Comparison of ENCODE assay signal across 24 mouse cellular contexts in genomic region chr6:55745859-55746151, GRCm38 (mm10).
DNase-seq lines count a peak whose midpoint lies in the region; ATAC-seq lines count a peak whose summit lies in the region.
"Had no signal": no experiment of that assay in that cellular context is flagged by ENCODE, and none has a peak within 500 bp of the region (broad histone marks: within the 10 kb centered on the region; RNA-seq: fewer than 3 reads in every experiment).

No protein-coding gene starts in this region.

- 36% methylated on average over 2 of the region's 2 CpGs for WGBS in forebrain, embryonic 13.5 days
- WGBS in forebrain, embryonic 11.5 days = 61% methylated on average over 2 of the region's 2 CpGs
- WGBS in forebrain, embryonic 15.5 days = 23% methylated on average over 2 of the region's 2 CpGs
- WGBS in forebrain, embryonic 10.5 days = 87% methylated on average over 2 of the region's 2 CpGs

- no peaks in the 10 kb centered on the region for H3K36me3 ChIP-seq in forebrain, embryonic 13.5 days (ENCODE audit: poor library complexity, severe bottlenecking)
- no peaks in the 10 kb centered on the region for H3K36me3 ChIP-seq in forebrain, embryonic 11.5 days (ENCODE audit: control insufficient read depth, insufficient read depth, low read length)
- no peaks in the 10 kb centered on the region for H3K36me3 ChIP-seq in forebrain, embryonic 15.5 days
- H3K36me3 ChIP-seq in forebrain, embryonic 10.5 days (replicated peaks) = no peaks in the 10 kb centered on the region
- H3K36me3 ChIP-seq: embryonic facial prominence, embryonic 10.5 days; embryonic facial prominence, embryonic 12.5 days; G1E had no signal

- H3K4me1 ChIP-seq in forebrain, embryonic 13.5 days = peaks cover 14% of the 10 kb centered on the region; the same call in 1 of the 2 replicates
- no peaks in the 10 kb centered on the region for H3K4me1 ChIP-seq in forebrain, embryonic 11.5 days (replicated peaks; ENCODE audit: control insufficient read depth, insufficient read depth, low read length)
- peaks cover 9% of the 10 kb centered on the region for H3K4me1 ChIP-seq in forebrain, embryonic 15.5 days
- no peaks in the 10 kb centered on the region for H3K4me1 ChIP-seq in forebrain, embryonic 10.5 days
- H3K4me1 ChIP-seq: embryonic facial prominence, embryonic 10.5 days; embryonic facial prominence, embryonic 12.5 days had no signal

- H3K27ac ChIP-seq in forebrain, embryonic 13.5 days = 0 out of 2 replicates have a peak overlapping the region, but pooled peaks have one; percentile 3
- H3K27ac ChIP-seq in forebrain, embryonic 11.5 days (ENCODE audit: low read depth, low read length) = no peak overlapping the region
- H3K27ac ChIP-seq in forebrain, embryonic 15.5 days (replicated peaks) = 0 out of 2 replicates have a peak overlapping the region, but pooled peaks have one; percentile 1
- H3K27ac ChIP-seq in forebrain, embryonic 10.5 days = no peak overlapping the region
- H3K27ac ChIP-seq: embryonic facial prominence, embryonic 10.5 days; embryonic facial prominence, embryonic 12.5 days had no signal

- ATAC-seq in forebrain, embryonic 13.5 days = peak; percentile 24; the same call in 1 of the 2 replicates
- no peak for ATAC-seq in forebrain, embryonic 11.5 days (replicated peaks; ENCODE audit: low FRiP score)
- ATAC-seq in forebrain, embryonic 15.5 days (replicated peaks) = no peak; the same call in 1 of the 2 replicates
- 0 out of 2 replicates have a peak, but pooled peaks have one; percentile 15 for ATAC-seq in common myeloid progenitor, adult 5-6 weeks (replicated peaks; ENCODE audit: low read depth, poor library complexity, severe bottlenecking)
- ATAC-seq: activated CD4-positive, CD25-positive, alpha-beta regulatory T cell, adult 4 months; CD4-positive, CD25-positive, alpha-beta regulatory T cell, adult 4 months; Patski had no signal

- H3K9me3 ChIP-seq in forebrain, embryonic 13.5 days (replicated peaks) = no peaks in the 10 kb centered on the region
- no peaks in the 10 kb centered on the region for H3K9me3 ChIP-seq in forebrain, embryonic 11.5 days (ENCODE audit: control insufficient read depth, low read length)
- H3K9me3 ChIP-seq in forebrain, embryonic 15.5 days = no peaks in the 10 kb centered on the region
- H3K9me3 ChIP-seq in forebrain, embryonic 10.5 days = no peaks in the 10 kb centered on the region
- H3K9me3 ChIP-seq: embryonic facial prominence, embryonic 10.5 days; embryonic facial prominence, embryonic 12.5 days; G1E had no signal

- H3K27me3 ChIP-seq in forebrain, embryonic 13.5 days = no peaks in the 10 kb centered on the region
- no peaks in the 10 kb centered on the region for H3K27me3 ChIP-seq in forebrain, embryonic 11.5 days (ENCODE audit: control insufficient read depth, insufficient read depth, low read length)
- H3K27me3 ChIP-seq in forebrain, embryonic 15.5 days = no peaks in the 10 kb centered on the region
- H3K27me3 ChIP-seq in forebrain, embryonic 10.5 days (ENCODE audit: poor library complexity, severe bottlenecking) = no peaks in the 10 kb centered on the region
- H3K27me3 ChIP-seq: CH12.LX; embryonic facial prominence, embryonic 12.5 days had no signal

- DNase-seq in forebrain, embryonic 11.5 days (ENCODE audit: low spot score) = no peak
- no peak for DNase-seq in forebrain, embryonic 10.5 days (ENCODE audit: extremely low spot score, low spot score)
- DNase-seq in heart, adult 11 months = peak; percentile 16
- no peak for DNase-seq in heart, adult 9 months (ENCODE audit: low spot score in 2 of 2)
- no peak for DNase-seq in cerebellum, adult 8-10 months
- DNase-seq: adrenal gland, adult 8-10 months; adrenal gland, postnatal 14 days; adrenal gland, postnatal 36 days; B cell, adult 2 months; cerebellum, adult 11-12 months; cerebellum, adult 2 months; cerebellum, adult 9-11 months; cerebellum, postnatal 14 days; cerebellum, postnatal 36 days had no signal

- no peak overlapping the region for H3K9ac ChIP-seq in forebrain, embryonic 13.5 days
- no peak overlapping the region for H3K9ac ChIP-seq in forebrain, embryonic 11.5 days (ENCODE audit: low read length)
- H3K9ac ChIP-seq in forebrain, embryonic 15.5 days (replicated peaks) = no peak overlapping the region
- H3K9ac ChIP-seq: embryonic facial prominence, embryonic 12.5 days had no signal

- no peak overlapping the region for H3K4me2 ChIP-seq in forebrain, embryonic 13.5 days
- no peak overlapping the region for H3K4me2 ChIP-seq in forebrain, embryonic 11.5 days (ENCODE audit: low read depth, low read length, severe bottlenecking)
- H3K4me2 ChIP-seq in forebrain, embryonic 15.5 days (replicated peaks) = no peak overlapping the region
- H3K4me2 ChIP-seq: embryonic facial prominence, embryonic 12.5 days had no signal

- H3K4me3 ChIP-seq in forebrain, embryonic 13.5 days = no peak overlapping the region
- H3K4me3 ChIP-seq in forebrain, embryonic 11.5 days (ENCODE audit: low read depth, low read length) = no peak overlapping the region
- no peak overlapping the region for H3K4me3 ChIP-seq in forebrain, embryonic 15.5 days
- no peak overlapping the region for H3K4me3 ChIP-seq in forebrain, embryonic 10.5 days
- H3K4me3 ChIP-seq: embryonic facial prominence, embryonic 10.5 days; embryonic facial prominence, embryonic 12.5 days had no signal

Comparison
In these comparisons a context has a peak if more than half of its experiments do, and no peak if none do; other contexts are left out.
1. ATAC-seq: peak in forebrain, embryonic 13.5 days (single experiment) and common myeloid progenitor, adult 5-6 weeks (single experiment); none in forebrain, embryonic 11.5 days (single experiment) and forebrain, embryonic 15.5 days (single experiment).
2. H3K27ac ChIP-seq: peak in forebrain, embryonic 13.5 days (single experiment) and forebrain, embryonic 15.5 days (single experiment); none in forebrain, embryonic 11.5 days (single experiment) and forebrain, embryonic 10.5 days (single experiment).